Mouse (Mus musculus) large intestine, adult 2 months (tissue): Measurements from ENCODE around the gene Olfr544. TPM values are rescaled to one million over a fixed set of nuclear protein-coding genes. Genes with fewer than 3 reads are reported as not detected.

Experiments
- DNase-seq: peaks from one replicate; pipeline ENCODE4 v3.0.0-alpha.2; 2012; ENCODE audit warnings: low read depth, low spot score
- WGBS: fragments of 180-500 bp; shearing (Covaris S2); methylation state at CpG from one replicate; pipeline ENCODE4 v1.1.7; 2018; 5-methylcytosine and 5-hydroxymethylcytosine counted together
- polyA plus RNA-seq: library from polyadenylated mRNA; depleted of rRNA; stranded (reverse); fragments of >200 nt; gene quantifications from 2 replicates; pipeline ENCODE4 v1.2.3, GENCODE M21; 2012; rRNA removed

Gene Olfr544
- polyA plus RNA-seq, 1 experiment = not detected

DNA sequence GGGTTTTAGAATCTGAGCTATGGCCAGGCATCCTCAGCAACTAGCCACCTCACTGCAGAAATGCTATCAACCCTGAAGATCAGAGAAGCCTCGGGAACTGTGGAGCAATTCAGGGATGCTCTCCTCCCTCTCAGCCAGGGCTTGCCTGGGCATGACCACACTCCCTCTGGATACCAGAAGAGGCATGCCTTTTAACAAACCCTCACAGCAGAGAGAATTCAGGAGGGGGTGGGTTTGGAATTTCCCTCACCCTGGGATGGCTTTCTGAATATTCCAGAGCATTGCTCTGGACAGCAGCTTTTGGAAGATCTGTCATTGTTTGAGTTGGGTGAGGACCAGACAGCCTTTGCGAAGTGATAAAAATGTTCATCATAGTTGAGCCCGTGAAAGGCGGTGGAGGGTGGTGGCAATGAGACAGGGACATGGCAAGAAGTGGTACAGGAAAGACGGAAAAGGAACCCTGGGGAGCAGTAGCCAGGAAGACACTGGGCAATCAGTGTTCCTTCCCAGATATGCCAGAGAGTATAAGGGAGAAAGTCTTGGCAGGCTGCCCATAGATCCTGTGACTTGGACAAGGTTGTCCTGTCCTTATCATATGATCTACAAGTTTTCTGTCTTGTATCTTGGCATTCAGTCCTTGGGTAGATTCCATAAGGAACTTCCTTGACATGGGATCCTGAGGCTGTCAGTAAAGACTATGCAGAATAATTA is 8.6 kb downstream of the Olfr544 start:
- DNase-seq = no peak
- 22% methylated on average over 5 of the region's 5 CpGs for WGBS

DNA sequence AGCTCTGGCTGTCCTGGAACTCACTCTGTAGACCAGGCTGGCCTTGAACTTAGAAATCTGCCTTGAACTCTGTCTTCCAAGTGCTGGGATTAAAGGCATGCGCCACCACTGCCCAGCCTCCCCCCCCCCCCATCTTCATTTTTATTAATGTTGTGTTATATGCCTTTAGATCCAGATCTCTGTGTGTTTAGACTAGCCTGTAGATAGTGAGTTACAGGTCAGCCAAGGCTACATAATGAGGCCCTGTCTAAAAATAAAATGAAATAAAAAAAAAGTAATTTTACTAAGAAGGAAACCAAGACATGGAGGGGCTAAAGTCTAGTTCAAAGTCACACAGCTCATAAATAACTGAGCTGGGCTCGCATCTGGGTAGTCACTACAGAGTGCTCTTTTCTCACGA is 9.2 kb downstream of the Olfr544 start:
- whole genome bisulfite sequencing = 53% methylated on average over 3 of the region's 3 CpGs
- DNase-seq = no peak

DNA sequence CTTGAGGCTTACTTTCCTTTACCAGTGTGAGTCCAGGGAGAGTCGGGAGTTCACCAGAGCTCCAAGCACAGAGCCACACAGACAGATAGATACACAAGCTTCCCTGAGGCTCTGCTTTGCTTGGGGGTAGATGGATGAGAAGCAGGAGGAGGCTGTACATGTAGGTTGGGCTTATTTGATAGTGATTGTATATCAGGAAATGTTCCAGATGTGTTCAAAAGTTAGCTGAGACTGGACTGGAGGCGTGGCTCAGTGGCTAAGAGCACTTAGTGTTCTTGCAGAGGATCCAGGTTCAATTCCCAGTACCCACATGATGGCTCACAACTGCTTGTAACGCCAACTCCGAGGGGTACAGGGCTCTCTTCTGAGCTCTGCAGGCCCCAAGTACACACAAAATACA is 9.7 kb downstream of the Olfr544 start:
- WGBS = 76% methylated on average over 4 of the region's 4 CpGs
- DNase-seq = no peak

DNA sequence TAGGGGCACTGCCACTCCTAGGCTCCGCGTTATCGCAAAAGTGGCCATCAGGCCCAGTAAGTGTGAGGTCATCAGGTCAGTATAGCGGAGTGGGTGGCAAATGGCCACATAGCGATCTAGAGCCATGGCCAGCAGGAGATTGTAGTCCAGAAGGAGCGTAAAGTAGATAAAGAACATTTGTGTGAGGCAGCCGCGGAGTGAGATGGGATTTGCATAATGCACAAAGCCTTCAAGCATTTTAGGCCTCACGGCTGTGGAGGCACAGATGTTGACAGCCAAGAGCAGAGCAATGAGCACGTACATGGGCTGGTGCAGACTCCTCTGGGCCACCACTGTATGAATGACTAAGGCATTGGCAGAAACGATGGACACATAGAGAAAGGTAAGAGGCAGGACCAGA is 10.7 kb downstream of the Olfr544 start:
- no peak for DNase-seq
- 90% methylated on average over 11 of the region's 11 CpGs for WGBS

DNA sequence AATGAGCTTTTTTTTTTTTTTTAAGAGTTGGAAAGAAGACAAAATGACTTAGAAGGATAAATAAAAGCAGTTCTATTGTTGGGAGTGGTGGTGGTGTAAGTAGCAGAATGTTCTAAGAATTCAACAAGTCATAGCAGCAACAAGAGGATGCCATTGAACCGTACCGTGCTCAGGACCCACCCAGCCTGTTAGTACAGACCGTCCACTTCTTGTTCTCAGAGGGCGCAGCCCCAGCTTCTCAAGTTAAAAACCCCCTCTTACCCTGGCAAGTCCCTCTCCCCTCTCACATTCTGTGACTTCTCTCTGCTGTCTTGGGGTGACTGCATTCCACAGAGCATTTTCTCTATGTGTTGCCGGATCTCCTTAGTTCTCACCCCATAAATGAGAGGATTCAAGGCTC is 11.5 kb downstream of the Olfr544 start:
- no peak for DNase-seq
- 93% methylated on average over 5 of the region's 5 CpGs for WGBS

DNA sequence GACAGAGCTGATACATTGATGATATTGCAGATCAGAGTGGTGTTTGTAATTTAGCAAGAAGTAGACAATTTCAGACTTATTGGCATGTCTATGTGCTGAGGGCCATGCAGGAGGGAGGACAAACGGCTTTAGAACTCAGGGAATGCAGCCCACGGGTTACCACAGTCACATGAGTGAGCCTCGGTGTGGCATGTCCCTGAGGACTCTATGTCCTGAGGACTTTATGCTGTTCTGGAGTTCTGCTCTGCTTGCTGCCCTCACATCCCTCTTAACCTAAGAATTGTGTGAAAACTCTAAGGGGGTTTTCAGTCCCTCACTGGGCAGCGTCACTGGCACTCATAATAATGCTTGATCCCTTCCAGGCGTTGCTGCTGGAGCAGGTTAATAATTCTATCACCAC is 15.4 kb downstream of the Olfr544 start:
- WGBS = 45% methylated on average over 5 of the region's 5 CpGs
- no peak for DNase-seq

DNA sequence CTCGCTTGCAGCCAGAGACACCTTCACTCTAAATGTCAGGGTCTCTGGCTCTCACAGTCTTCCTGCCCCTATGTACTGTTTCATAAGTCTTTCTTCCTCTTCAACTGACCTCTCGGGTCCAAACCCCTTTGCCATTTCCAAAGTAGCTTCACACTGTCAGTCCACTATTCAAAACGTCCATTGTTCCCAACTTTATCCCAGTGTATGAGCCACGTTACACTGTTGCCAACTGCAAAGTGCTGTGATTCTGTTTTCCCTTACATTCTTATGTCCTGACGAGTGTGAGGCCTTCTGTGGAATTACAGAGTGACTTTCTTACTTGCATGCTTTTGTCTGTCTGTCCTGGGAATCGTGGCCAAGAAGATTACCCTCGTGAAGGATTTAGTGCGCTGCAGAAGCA is 20.5 kb downstream of the Olfr544 start:
- no peak for DNase-seq
- 85% methylated on average over 8 of the region's 8 CpGs for WGBS

DNA sequence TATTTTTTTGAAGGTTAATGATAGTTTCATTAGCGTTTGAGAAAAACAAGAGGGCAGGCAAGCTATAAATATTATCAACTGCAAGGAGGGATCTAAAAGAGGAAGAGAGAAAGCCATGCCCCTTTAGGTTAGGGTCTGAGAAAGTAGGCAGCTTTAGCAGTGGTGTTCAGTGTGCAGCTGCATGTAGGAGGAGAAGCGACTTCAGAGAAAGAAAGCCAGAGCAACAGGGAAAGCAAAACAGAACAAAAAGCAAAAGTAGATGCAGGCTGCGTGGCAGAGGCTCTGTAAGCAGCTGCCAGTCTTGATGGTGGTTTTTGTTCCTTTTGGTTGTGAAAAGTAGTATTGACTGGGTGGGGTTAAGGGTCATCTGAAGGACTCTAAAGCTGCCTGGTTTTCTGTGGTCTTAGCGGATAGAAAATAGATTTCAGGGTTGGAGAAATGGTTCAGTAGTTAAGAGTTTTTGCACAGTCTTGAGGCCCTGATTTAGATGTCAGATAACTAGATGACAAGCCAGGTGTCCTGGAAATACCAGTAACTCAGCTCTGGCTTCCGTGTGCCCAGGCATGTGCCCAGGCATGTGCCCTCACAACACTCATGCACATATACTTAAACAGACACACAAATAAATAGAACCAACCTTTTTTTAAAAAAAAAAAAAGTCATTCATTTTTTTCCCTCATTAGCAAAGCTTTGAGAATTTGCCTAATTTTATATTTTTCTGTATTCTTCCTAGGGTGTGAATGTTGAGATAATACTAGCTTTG is 29.3 kb downstream of the Olfr544 start:
- no peak for DNase-seq
- 87% methylated on average over 5 of the region's 5 CpGs for WGBS

DNA sequence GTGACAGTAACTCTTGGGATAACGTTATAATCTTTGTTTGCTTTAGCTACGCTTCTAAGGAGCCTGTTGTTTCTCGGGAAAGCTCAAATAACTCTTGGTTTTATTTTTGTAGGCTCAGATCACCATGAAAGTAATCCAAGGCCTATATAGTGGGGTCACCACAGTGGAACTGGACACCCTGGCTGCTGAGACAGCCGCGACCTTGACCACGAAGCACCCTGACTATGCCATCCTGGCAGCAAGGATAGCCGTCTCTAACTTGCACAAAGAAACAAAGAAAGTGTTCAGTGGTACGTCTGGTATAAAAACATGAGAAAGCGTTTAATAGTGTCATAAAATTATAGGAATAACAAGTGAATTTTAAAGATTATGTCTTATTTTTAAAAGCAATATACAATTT is 41.7 kb downstream of the Olfr544 start:
- no peak for DNase-seq
- WGBS = 89% methylated on average over 9 of the region's 9 CpGs

DNA sequence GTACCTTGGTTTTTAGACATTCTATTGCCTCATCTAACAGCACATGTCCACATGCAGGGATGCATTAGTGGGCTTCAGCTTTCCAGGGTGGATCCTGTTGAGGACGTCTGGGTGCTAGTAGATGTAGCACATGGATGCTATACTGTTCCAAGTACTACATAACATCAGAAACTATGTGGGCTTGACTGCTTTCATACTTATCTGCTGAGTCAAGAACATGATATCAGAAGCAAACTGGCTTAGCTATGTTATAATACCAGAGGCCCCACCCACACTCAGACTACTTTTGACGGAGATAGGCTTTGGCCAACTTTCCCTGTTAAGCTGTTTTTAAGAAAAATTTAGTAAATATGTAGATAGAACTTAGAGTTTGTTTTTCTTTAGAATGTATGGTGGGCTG is 43.8 kb downstream of the Olfr544 start:
- 63% methylated on average over 2 of the region's 2 CpGs for WGBS
- no peak for DNase-seq

DNA sequence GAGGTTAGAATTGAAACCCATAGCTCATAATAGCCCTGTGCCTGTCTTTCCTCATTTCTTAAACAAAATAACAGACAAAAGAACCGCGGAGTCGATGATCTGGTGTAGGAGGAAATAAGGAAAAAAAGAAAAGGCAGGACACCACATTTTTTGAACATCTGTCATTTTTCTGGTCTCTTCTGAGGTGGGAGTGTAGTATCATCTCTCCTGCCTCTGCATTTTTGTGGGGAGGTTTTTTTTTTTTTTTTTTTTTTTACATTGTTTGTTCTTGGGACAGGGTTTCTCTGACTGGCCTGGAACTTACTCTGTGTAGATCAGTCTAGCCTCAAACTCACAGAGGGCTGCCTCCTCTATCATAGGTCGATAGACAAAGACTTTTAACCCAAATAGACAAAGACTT is 45.7 kb downstream of the Olfr544 start:
- 1% methylated on average over 4 of the region's 4 CpGs for WGBS
- no peak for DNase-seq

DNA sequence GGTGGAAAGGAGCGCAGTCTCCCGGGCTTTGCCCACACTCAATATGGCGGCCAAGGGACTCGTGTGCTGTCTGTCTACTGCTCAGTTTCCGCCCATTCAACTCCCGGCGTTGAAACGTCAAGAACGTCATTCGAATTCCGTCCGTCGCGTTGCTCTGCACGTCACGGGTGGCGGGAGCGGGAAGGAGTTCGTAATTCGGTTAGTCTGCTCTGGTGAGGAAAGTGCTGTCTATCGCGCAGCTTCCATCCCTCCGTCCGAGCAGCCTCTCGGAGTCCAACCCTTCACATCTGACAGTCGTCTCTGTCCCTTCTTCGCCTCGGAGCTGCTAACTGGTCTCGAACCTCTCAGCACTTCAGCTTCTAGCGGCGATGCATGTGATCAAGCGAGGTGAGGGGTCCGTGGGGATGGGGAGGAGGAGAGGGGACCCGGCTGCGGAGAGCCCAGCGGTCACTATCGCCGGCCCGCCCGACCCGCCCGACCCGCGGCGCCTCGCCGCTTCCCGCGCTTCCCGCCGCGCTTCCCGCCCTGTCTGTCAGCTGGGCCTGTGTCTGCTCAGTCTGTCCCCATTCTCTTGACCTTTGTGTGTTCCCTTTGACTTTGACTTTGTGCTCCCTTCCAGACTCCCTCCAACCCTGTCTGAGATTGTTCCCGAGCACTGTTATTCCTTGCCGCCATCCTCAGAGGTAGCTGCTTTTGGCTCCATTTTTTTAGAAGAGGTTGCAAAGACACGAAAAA is 46.3 kb downstream of the Olfr544 start, which contains the start of gene Rrm1:
Rrm1 (plus strand) TSS at position 39 of the 735 bp plus-strand sequence.
- WGBS = 1% methylated on average over 56 of the region's 56 CpGs
- peak; percentile 92 for DNase-seq

DNA sequence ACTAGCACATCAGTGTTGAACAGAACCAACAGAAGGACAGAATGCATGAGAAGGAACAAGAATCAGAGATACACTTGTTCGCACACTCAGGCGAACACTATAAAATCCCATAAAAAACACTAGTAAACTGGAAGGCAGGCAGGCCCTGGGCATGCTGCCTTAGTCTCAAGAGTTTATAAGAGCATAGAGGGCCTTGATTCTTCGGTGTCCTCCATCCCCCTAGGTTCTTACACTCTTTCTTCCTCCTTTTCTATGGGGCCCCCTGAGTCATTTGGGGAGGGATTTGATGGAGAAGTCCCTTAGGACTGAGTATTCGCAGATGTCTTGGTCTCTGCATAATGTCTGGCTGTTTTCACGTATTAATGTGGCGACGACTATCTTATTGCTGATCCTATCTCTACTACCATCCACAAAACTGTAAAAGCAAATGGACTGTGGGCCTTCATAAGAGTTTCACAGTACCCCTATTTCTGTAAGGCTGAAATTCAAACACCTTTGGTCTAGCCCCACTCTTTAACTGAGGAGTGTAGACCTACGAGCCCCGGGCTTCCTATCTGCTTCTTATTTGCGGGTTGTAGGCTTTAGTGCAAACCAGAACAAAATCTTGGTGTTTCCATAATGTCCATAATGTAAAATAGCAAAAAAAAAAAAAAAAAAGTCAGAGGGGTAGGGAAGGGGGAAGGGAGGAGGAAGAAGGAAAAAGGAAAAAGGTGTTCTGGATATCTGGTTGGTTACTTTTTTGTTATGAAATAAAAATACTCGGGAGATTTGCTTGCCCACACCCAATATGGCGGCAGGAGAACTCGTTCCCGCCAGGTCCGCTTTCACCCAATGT is 47.1 kb downstream of the Olfr544 start:
- no peak for DNase-seq
- 45% methylated on average over 15 of the region's 15 CpGs for WGBS

DNA sequence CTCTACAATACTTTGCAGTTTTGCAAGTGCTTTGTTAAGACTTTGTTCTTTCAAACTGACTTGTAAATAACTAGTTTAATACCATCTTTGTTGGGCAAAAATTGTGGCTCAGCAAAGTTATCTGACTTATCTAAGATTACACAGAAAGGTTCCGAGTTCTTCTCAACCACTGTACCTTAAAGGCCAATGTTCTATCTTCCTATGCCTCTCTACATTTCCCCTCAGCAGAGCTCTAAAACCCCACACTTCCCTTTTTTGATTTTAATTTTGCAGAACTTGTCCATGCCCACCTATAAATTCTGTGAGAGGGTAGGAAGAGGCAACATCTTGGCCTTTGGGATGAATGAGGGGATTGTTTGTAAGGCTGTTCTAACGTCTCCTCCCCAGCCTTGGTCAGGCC is 53.8 kb downstream of the Olfr544 start:
- WGBS = 73% methylated on average over 2 of the region's 2 CpGs
- DNase-seq = no peak

Other genes starting within 250 kb of the Olfr544 start
- gene Rhog, start 232.3 kb downstream of the Olfr544 start, polyA plus RNA-seq = 104 and 114 TPM in 2 replicates
- gene Stim1, start 220.5 kb downstream of the Olfr544 start, polyA plus RNA-seq = 21.6 and 25.3 TPM in 2 replicates
- 12.2 and 16.9 TPM in 2 replicates for gene Rrm1, start 46.6 kb downstream of the Olfr544 start, polyA plus RNA-seq
- gene Olfr543, start 6.6 kb downstream of the Olfr544 start, polyA plus RNA-seq = not detected in 2 replicates
- not detected in 2 replicates for gene Olfr545, start 11.3 kb upstream of the Olfr544 start, polyA plus RNA-seq
- gene Olfr547, start 46.4 kb upstream of the Olfr544 start, polyA plus RNA-seq = not detected in 2 replicates
- gene Olfr548-ps1, start 52.6 kb upstream of the Olfr544 start, polyA plus RNA-seq = not detected in 2 replicates
- gene Olfr549, start 61.6 kb upstream of the Olfr544 start, polyA plus RNA-seq = not detected in 2 replicates
- gene Trim21, start 77.2 kb upstream of the Olfr544 start, polyA plus RNA-seq = 4.9 and 6.2 TPM in 2 replicates
- not detected in 2 replicates for gene Olfr550, start 83.1 kb upstream of the Olfr544 start, polyA plus RNA-seq
- not detected in 2 replicates for gene Olfr551, start 103.6 kb upstream of the Olfr544 start, polyA plus RNA-seq
- gene Olfr552, start 109.5 kb upstream of the Olfr544 start, polyA plus RNA-seq = not detected in 2 replicates
- gene Olfr553, start 129.9 kb upstream of the Olfr544 start, polyA plus RNA-seq = not detected in 2 replicates
- gene Olfr554, start 150.1 kb upstream of the Olfr544 start, polyA plus RNA-seq = not detected in 2 replicates
- gene Olfr555, start 170.5 kb upstream of the Olfr544 start, polyA plus RNA-seq = not detected in 2 replicates
- gene Olfr556, start 176.6 kb upstream of the Olfr544 start, polyA plus RNA-seq = not detected in 2 replicates
- gene Trim68, start 199.0 kb upstream of the Olfr544 start, polyA plus RNA-seq = 6.7 and 9.2 TPM in 2 replicates
- gene Olfr557, start 207.6 kb upstream of the Olfr544 start, polyA plus RNA-seq = not detected in 2 replicates
- gene Olfr558, start 213.9 kb upstream of the Olfr544 start, polyA plus RNA-seq = 0.45 and 0.62 TPM in 2 replicates
- gene Olfr33, start 230.8 kb upstream of the Olfr544 start, polyA plus RNA-seq = not detected in 2 replicates
- gene Olfr559, start 239.2 kb upstream of the Olfr544 start, polyA plus RNA-seq = not detected in 2 replicates